Mouse (Mus musculus) heart, postnatal 0 days (tissue): Measurements from ENCODE around the gene Gm21915. TPM values are rescaled to one million over a fixed set of nuclear protein-coding genes. Genes with fewer than 3 reads are reported as not detected.

Experiments used
- ATAC-seq: fragments of 200-750 bp; cut with Nextera tagmentation; 2 replicates; pipeline ENCODE4 v1.8.0; 2017; ENCODE audit warnings: low read depth, moderate number of reproducible peaks, moderate library complexity; ENCODE audit not compliant: insufficient read depth
- DNase-seq: peaks from one replicate; pipeline ENCODE4 v3.0.0-alpha.2; 2016; ENCODE audit warnings: low spot score
- H3K27ac ChIP-seq: fragments of 300-500 bp; sonication (generic); 2 replicates; pipeline ENCODE4 v1.5.1; 2014; ENCODE audit warnings: low read depth, mild to moderate bottlenecking
- H3K27me3 ChIP-seq: fragments of 300-500 bp; sonication (generic); 2 replicates; pipeline ENCODE4 v1.6.1; 2014; ENCODE audit warnings: low read length, mixed read lengths; ENCODE audit not compliant: control insufficient read depth, insufficient read depth
- H3K36me3 ChIP-seq: fragments of 300-500 bp; sonication (generic); replicated peaks from 2 replicates; pipeline ENCODE4 v1.6.1; 2014; ENCODE audit warnings: low read length, mixed read lengths; ENCODE audit not compliant: control insufficient read depth, insufficient read depth
- H3K4me1 ChIP-seq: fragments of 300-500 bp; sonication (generic); 2 replicates; pipeline ENCODE4 v1.6.1; 2014; ENCODE audit warnings: antibody characterized with exemption; ENCODE audit not compliant: control insufficient read depth, insufficient read depth
- H3K4me2 ChIP-seq: fragments of 300-500 bp; sonication (generic); 2 replicates; pipeline ENCODE4 v1.6.1; 2014; ENCODE audit warnings: low read depth, mild to moderate bottlenecking, low read length, moderate library complexity
- H3K4me3 ChIP-seq: fragments of 300-500 bp; sonication (generic); 2 replicates; pipeline ENCODE4 v1.5.1; 2014; ENCODE audit warnings: low read depth, low read length
- H3K9ac ChIP-seq: fragments of 300-500 bp; sonication (generic); replicated peaks from 2 replicates; pipeline ENCODE4 v1.6.1; 2014; ENCODE audit warnings: low read depth, low read length, mixed read lengths
- H3K9me3 ChIP-seq: fragments of 300-500 bp; sonication (generic); replicated peaks from 2 replicates; pipeline ENCODE4 v1.6.1; 2016; ENCODE audit warnings: low read length; ENCODE audit not compliant: control insufficient read depth
- CTCF ChIP-seq: IDR thresholded peaks from 2 replicates; pipeline ENCODE4 v1.5.1; 2016; ENCODE audit warnings: antibody characterized with exemption, control low read depth, low read depth
- EP300 ChIP-seq: IDR thresholded peaks from 2 replicates; pipeline ENCODE4 v1.6.1; 2016; ENCODE audit warnings: antibody characterized with exemption, low read depth
- WGBS: fragments of 180-500 bp; shearing (Covaris S2); extraction: QIAGEN DNeasy Blood & Tissue Kit; methylation state at CpG from one replicate; pipeline ENCODE4 v1.1.7; 2014; 5-methylcytosine and 5-hydroxymethylcytosine counted together
- polyA plus RNA-seq: library from polyadenylated mRNA; unstranded; fragments of >200 nt; fragmentation: Nextera tagmentation; extraction: Ambion mirVana; gene quantifications from 2 replicates; pipeline ENCODE4 v1.2.1, GENCODE M21; 2015
- total RNA-seq: library from RNA; depleted of rRNA; stranded (reverse); fragments of >200 nt; gene quantifications from 2 replicates; pipeline ENCODE4 v1.2.3, GENCODE M21; 2014; ENCODE audit warnings: low replicate concordance

Gm21915 gene
- total and polyA plus RNA-seq, 2 experiments from 2014 or later, result not detected

- ATAC-seq (peak; percentile 77), DNase-seq (peak; percentile 71)
- Histone ChIP-seq H3K27ac (no peak overlapping the region), H3K9ac (no peak overlapping the region), H3K9me3 (no peaks in the 10 kb centered on the region), H3K4me3 (no peak overlapping the region), H3K27me3 (no peaks in the 10 kb centered on the region), H3K4me2 (no peak overlapping the region), H3K36me3 (no peaks in the 10 kb centered on the region), H3K4me1 (no peaks in the 10 kb centered on the region)
- peak; percentile 63 for TF ChIP-seq CTCF
- TF ChIP-seq EP300, result no peak
- WGBS, result 66% methylated on average over 20 of the region's 20 CpGs
These were observed 42.0 kb upstream of the Gm21915 start for GRCm38 (mm10) chr9:40628130-40629069.

GRCm38 (mm10) chr9:40629441-40629840 is 41.0 kb upstream of the Gm21915 start:
- WGBS, result 64% methylated on average over 13 of the region's 13 CpGs
- Histone ChIP-seq H3K4me1 (no peaks in the 10 kb centered on the region), H3K27ac (no peak overlapping the region), H3K4me2 (no peak overlapping the region), H3K36me3 (no peaks in the 10 kb centered on the region), H3K27me3 (no peaks in the 10 kb centered on the region), H3K9me3 (no peaks in the 10 kb centered on the region), H3K4me3 (no peak overlapping the region), H3K9ac (no peak overlapping the region)
- no peak for TF ChIP-seq CTCF
- ATAC-seq (no peak), DNase-seq (no peak)

- no peaks in the 10 kb centered on the region for H3K4me1 ChIP-seq
- no peak overlapping the region for H3K9ac ChIP-seq
- no peak overlapping the region for H3K4me3 ChIP-seq
- H3K36me3 ChIP-seq, result no peaks in the 10 kb centered on the region
- no peak for ATAC-seq
- WGBS, result 54% methylated on average over 6 of the region's 6 CpGs
- DNase-seq, result no peak
- no peaks in the 10 kb centered on the region for H3K9me3 ChIP-seq
- no peak overlapping the region for H3K4me2 ChIP-seq
- TF ChIP-seq CTCF, result no peak
- TF ChIP-seq EP300, result no peak
- H3K27ac ChIP-seq, result no peak overlapping the region
- H3K27me3 ChIP-seq, result no peaks in the 10 kb centered on the region
These were observed 39.3 kb upstream of the Gm21915 start for GRCm38 (mm10) chr9:40631101-40631500.

- no peaks in the 10 kb centered on the region for H3K27me3 ChIP-seq
- no peak overlapping the region for H3K9ac ChIP-seq
- TF ChIP-seq EP300 (no peak), CTCF (no peak)
- H3K4me1 ChIP-seq, result no peaks in the 10 kb centered on the region
- no peaks in the 10 kb centered on the region for H3K36me3 ChIP-seq
- ATAC-seq (no peak), DNase-seq (no peak)
- H3K4me2 ChIP-seq, result no peak overlapping the region
- H3K4me3 ChIP-seq, result no peak overlapping the region
- H3K27ac ChIP-seq, result no peak overlapping the region
- H3K9me3 ChIP-seq, result no peaks in the 10 kb centered on the region
- WGBS, result 90% methylated on average over 10 of the region's 10 CpGs
These were observed 38.9 kb upstream of the Gm21915 start for GRCm38 (mm10) chr9:40631505-40631904.

- DNase-seq, result peak; percentile 57
- Histone ChIP-seq H3K27me3 (no peaks in the 10 kb centered on the region), H3K4me2 (no peak overlapping the region), H3K4me1 (peaks cover 5% of the 10 kb centered on the region; the same call in 1 of the 2 replicates), H3K9ac (no peak overlapping the region), H3K9me3 (no peaks in the 10 kb centered on the region), H3K36me3 (no peaks in the 10 kb centered on the region), H3K27ac (no peak overlapping the region), H3K4me3 (no peak overlapping the region)
- TF ChIP-seq CTCF, result peak; percentile 98
- TF ChIP-seq EP300, result no peak
- ATAC-seq, result 0 out of 2 replicates have a peak, but pooled peaks have one; percentile 34
- 6% methylated on average over 2 of the region's 2 CpGs for WGBS
These were observed 34.4 kb upstream of the Gm21915 start for GRCm38 (mm10) chr9:40636054-40636453.
